Mouse (Mus musculus) urinary bladder, postnatal 10 days (tissue): ENCODE measurements around the gene Iqschfp.

Experiments
- DNase-seq: peaks from one replicate; pipeline ENCODE4 v3.0.0; 2022; ENCODE audit warnings: low spot score

Iqschfp gene

GRCm38 (mm10) chr3:67892026-67892705 is at the start of gene Iqschfp, which contains the start of gene Iqcj:
Gene Iqschfp (plus strand): TSS chr3:67892232.
Gene Iqcj (plus strand): TSS chr3:67892220.
- DNase-seq: no peak

GRCm38 (mm10) chr3:67852397-67852796 is 39.6 kb upstream of the Iqschfp start:
- no peak for DNase-seq

GRCm38 (mm10) chr3:67861524-67861923 is 30.5 kb upstream of the Iqschfp start:
- no peak for DNase-seq

DNA sequence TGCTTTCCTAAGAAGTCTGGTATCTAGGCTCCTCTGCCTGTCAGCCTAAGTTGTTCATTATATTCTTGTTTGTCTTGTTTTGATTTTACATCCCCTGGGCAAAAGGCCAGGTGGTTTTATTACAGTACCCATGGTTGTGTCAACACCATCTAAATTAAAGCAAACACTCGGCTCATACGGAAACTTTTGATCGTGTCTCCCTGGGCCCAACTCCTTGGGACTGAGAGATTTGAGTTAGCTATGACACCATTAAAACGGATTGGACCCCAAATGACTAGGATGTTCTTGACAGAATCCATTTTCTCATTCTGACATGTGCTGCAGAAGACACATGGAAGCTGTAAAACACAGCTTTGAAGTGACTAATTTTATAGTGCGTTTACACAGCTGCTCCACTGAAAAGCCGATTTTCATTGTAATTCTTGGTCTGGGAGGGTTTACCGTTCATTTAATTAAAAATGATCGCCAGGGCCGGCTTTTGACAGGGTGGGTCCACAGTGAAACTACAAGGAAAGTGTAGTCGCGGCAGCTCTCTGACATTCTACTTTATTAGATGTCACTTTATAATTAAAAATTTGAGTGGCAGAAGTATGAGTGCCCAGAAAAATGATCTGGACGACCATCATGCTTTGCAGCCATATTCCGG is 24.5 kb upstream of the Iqschfp start:
- DNase-seq: no peak

GRCm38 (mm10) chr3:67869424-67869823 is 22.6 kb upstream of the Iqschfp start:
- DNase-seq: no peak

GRCm38 (mm10) chr3:67877253-67877652 is 14.8 kb upstream of the Iqschfp start:
- no peak for DNase-seq

- no peak for DNase-seq
Observed at GRCm38 (mm10) chr3:67884335-67884734, 7.7 kb upstream of the Iqschfp start.

- no peak for DNase-seq
Observed at GRCm38 (mm10) chr3:67886176-67886575, 5.9 kb upstream of the Iqschfp start.

DNA sequence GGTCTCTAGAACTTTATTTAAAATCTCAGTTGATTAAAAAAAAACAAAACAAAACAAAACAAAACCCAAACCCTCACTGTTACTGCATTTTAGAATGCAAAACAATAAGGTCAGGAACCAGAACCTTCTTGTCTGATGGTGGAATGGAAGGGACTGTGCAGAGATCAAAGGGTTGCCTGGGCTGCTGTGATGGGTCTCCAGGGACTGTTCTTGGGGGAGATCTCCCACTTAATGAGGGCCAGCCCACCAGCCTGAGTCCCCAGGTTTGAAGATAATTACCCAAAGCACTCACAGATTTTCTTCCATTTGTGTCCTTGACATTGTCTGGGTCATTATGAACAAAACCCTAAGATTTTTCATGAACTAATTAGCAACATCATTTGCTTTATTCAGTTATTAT is 4.8 kb upstream of the Iqschfp start:
- DNase-seq: no peak

DNA sequence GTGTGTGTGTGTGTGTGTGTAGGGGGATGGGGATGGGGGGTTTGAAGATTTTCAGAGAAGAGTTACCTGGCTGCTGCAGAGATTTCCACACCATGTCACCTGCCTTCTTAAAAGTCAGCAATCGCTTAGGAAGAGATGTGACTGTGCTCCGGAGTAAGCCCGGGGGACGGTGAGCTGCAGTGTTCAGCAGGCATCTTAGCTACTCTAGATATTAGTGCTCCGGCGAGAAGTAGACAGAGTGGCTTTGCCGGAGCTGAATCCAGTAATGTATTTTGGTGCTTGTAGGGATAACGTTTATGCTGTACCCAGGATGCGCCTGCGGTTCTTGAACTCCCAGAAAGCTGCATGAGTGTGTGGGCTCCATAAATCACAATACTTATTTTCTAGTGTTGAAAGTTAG is 736 bp downstream of the Iqschfp start:
- DNase-seq: no peak

DNA sequence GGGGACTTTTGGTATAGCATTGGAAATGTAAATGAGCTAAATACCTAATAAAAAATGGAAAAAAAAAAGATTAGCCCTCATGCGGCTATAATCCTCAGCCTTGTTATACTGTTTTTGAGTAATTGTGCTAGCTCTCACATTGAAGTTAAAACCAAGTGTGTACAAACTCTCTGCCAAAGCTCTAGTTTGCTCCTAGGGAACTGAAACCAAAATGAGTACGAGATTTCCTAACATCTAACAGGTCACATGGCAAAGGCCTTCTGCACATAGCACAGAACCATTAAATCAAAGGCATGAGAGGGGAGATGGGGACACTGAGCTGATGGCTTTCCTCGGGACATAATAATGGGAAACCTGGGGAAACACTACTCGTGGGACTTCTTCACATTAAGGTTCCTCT is 10.5 kb downstream of the Iqschfp start:
- no peak for DNase-seq

- no peak for DNase-seq
Observed at GRCm38 (mm10) chr3:67908586-67908985, 16.6 kb downstream of the Iqschfp start.

GRCm38 (mm10) chr3:67918098-67918497 is 26.1 kb downstream of the Iqschfp start:
- DNase-seq: no peak

DNA sequence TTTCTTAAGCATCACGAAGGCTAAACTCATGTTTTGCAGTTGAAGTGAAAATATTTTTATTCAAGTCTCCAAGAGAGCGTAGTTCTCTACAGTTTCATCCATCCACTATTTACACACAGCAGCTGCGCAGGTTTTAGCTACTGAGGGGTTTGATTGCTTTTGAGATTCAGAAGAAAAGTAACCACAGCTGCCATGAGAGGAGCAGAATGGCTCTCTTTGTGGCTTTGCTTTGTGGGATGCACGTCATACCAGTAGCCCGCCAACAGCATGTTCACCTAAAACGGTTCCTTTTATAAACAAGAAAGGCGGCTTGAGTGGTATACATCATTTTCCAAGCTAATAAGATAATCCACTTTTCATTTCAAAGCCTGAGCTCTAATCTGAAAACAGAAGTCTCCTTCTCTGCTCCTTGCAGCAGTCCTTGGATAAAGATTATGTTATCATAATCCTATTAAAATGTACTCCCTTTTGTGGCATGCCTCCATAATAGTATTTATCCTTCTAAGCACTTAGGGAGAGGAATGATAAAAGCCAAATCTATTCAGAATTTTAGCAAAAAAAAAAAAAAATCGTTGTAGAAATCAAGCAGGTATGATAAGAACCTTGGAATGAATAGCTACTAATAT is 26.7 kb downstream of the Iqschfp start:
- no peak for DNase-seq

DNA sequence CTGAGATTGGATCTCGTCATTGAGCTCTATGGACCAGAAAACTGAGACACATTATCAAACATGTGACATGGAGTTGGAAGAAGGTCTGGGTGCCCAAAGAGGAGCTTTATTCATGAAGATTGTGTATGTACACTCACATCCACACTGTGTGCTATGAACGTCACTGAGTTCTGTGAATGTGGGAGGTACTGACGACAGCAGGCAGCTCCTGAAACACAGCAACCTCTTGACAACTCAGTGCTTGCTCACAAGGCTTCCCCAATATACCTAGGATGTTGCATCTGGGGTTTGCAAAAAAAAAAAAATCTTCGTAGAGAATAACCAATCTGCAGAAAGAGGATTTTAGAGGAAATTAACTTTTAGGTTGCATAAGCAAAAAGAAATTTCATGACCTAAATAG is 31.1 kb downstream of the Iqschfp start:
- no peak for DNase-seq

- DNase-seq: no peak
Observed at GRCm38 (mm10) chr3:67925453-67925852, 33.4 kb downstream of the Iqschfp start.

DNA sequence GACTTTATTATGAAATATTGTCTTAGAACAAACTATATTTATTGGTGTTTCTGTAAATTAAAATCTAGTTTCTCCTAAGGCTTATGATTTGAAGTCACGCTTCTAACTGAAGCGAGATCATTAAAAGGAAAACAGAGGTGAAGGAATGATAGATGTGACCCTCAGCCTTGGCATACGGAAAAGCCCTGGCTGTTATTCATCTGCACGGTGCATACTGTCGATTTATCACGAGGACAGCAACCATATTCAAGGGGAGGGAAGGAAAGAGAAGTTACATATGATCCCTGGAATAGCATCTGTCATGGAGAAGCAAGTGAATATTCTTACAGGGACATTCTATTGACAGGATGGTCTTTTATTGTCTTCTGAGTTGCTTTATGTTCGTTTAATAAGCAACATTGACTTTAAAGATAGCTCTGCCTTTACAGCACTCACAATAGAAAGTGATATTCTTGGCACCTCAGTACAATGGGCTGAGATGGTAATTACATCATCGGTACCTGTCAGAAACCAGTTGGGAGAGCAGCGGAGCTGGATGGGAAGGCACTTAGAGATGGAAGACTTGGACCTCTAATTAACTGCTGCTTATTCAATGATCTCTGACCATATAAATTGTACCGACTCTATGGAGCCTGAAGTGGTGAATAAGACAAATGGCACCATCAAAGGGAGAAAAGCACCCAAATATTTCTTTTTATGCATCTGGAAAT is 38.5 kb downstream of the Iqschfp start:
- DNase-seq: no peak

GRCm38 (mm10) chr3:67931181-67931580 is 39.1 kb downstream of the Iqschfp start:
- DNase-seq: no peak

GRCm38 (mm10) chr3:67931914-67932313 is 39.9 kb downstream of the Iqschfp start:
- DNase-seq: no peak

DNA sequence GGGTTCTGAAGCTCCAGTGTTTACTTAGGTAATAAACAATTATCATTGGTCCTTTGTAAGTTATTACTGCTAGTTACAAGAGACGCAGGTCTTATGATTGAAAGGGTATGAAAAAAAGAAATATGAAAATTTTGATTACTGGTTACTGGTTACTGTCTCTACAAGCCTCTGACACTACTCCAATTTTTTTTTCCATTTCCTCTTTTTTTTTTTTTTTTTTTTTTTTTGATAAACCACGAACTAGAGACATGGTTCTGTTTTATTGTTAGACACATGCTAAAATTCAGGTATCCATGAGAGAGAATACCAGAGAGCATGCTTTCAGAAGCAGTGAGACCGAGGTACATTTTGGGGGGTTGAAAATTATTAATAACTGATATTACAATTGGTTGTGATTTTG is 43.8 kb downstream of the Iqschfp start:
- DNase-seq: no peak

GRCm38 (mm10) chr3:67947000-67947399 is 55.0 kb downstream of the Iqschfp start:
- DNase-seq: no peak

- no peak for DNase-seq
Observed at GRCm38 (mm10) chr3:67952517-67952940, 60.5 kb downstream of the Iqschfp start.
